Mouse (Mus musculus) heart, adult 2 months (tissue): ENCODE data around the gene Igfbp6. TPM values are rescaled to one million over a fixed set of nuclear protein-coding genes. Genes with fewer than 3 reads are reported as not detected.

ENCODE experiments used
- DNase-seq, 2 experiments: peaks; one replicate each; pipeline ENCODE4 v3.0.0; 2021
- H3K27ac ChIP-seq: fragments of 200-600 bp; 2 replicates; pipeline ENCODE4 v1.8.1; 2022
- H3K27me3 ChIP-seq: fragments of 200-500 bp; 2 replicates; pipeline ENCODE4 v1.6.1; 2012; ENCODE audit warnings: mild to moderate bottlenecking, low read length, inconsistent platforms, mixed read lengths; ENCODE audit not compliant: control insufficient read depth, insufficient read depth
- H3K36me3 ChIP-seq: fragments of 200-500 bp; 2 replicates; pipeline ENCODE4 v1.6.1; 2012; ENCODE audit warnings: low read length, inconsistent platforms; ENCODE audit not compliant: control insufficient read depth, insufficient read depth
- H3K4me1 ChIP-seq: fragments of 200-500 bp; 2 replicates; pipeline ENCODE4 v1.6.1; 2011; ENCODE audit warnings: low read length; ENCODE audit not compliant: control insufficient read depth, insufficient read depth
- H3K4me3 ChIP-seq: fragments of 200-600 bp; 2 replicates; pipeline ENCODE4 v1.8.1; 2022
- H3K79me2 ChIP-seq: fragments of 200-500 bp; replicated peaks from 2 replicates; pipeline ENCODE4 v1.6.1; 2012; ENCODE audit warnings: mild to moderate bottlenecking, inconsistent platforms, low read length, moderate library complexity, mixed read lengths; ENCODE audit not compliant: control insufficient read depth, insufficient read depth
- H3K9ac ChIP-seq: fragments of 200-500 bp; 2 replicates; pipeline ENCODE4 v1.6.1; 2012; ENCODE audit warnings: low read depth, mild to moderate bottlenecking, control low read depth, inconsistent platforms, low read length, mixed read lengths
- CTCF ChIP-seq: fragments of 200-600 bp; IDR thresholded peaks from 2 replicates; pipeline ENCODE4 v1.8.1; 2022; ENCODE audit warnings: antibody characterized with exemption, mild to moderate bottlenecking, moderate library complexity
- EP300 ChIP-seq: fragments of 200-500 bp; IDR thresholded peaks from 2 replicates; pipeline ENCODE4 v1.6.1; 2011; ENCODE audit warnings: low read depth, low read length, control low read depth; ENCODE audit not compliant: insufficient read depth
- POLR2A ChIP-seq: fragments of 200-500 bp; IDR thresholded peaks from 2 replicates; pipeline ENCODE4 v1.6.1; 2011; ENCODE audit warnings: mild to moderate bottlenecking, low read depth, low read length, control low read depth; ENCODE audit not compliant: insufficient read depth
- WGBS: fragments of 180-500 bp; shearing (Covaris S2); methylation state at CpG from one replicate; pipeline ENCODE4 v1.1.7; 2018; 5-methylcytosine and 5-hydroxymethylcytosine counted together
- intact Hi-C: fragments of 180-260 bp; cut with DNase I; formaldehyde crosslinking; loops from one replicate; pipeline ENCODE4 v1.15.1; 2025
- polyA plus RNA-seq: library from polyadenylated mRNA; depleted of rRNA; stranded (reverse); fragments of >200 nt; gene quantifications from 2 replicates; pipeline ENCODE4 v1.2.3, GENCODE M21; 2012
- total RNA-seq, 2 experiments: library from RNA; stranded (reverse); gene quantifications; 2 replicates each; pipeline ENCODE4 v1.2.3; 2021

The Igfbp6 gene
- total and polyA plus RNA-seq, 3 experiments: 28.9 to 56.1 (median 31.7) TPM

- intact Hi-C loops: no loop called here
- Histone ChIP-seq H3K4me1 (no peaks in the 10 kb centered on the region; the same call in 1 of the 2 replicates), H3K9ac (no peak overlapping the region), H3K27ac (no peak overlapping the region), H3K36me3 (no peaks in the 10 kb centered on the region), H3K79me2 (no peaks in the 10 kb centered on the region), H3K4me3 (no peak overlapping the region), H3K27me3 (no peaks in the 10 kb centered on the region)
- DNase-seq: no peak
- WGBS: 76% methylated on average over 7 of the region's 7 CpGs
- TF ChIP-seq EP300: no peak
- no peak for TF ChIP-seq POLR2A
- TF ChIP-seq CTCF: no peak
These were observed 47.5 kb downstream of the Igfbp6 start for GRCm38 (mm10) chr15:102191699-102192098.

- no peaks in the 10 kb centered on the region; the same call in 1 of the 2 replicates for H3K4me1 ChIP-seq
- DNase-seq: no peak
- H3K36me3 ChIP-seq: no peaks in the 10 kb centered on the region
- TF ChIP-seq CTCF (no peak), POLR2A (no peak), EP300 (no peak)
- H3K27me3 ChIP-seq: no peaks in the 10 kb centered on the region
- H3K9ac ChIP-seq: no peak overlapping the region
- H3K79me2 ChIP-seq: no peaks in the 10 kb centered on the region
- 58% methylated on average over 7 of the region's 7 CpGs for WGBS
- peak overlapping the region; percentile 28; the same call in 1 of the 2 replicates for H3K27ac ChIP-seq
- intact Hi-C loops: no loop called here
- no peak overlapping the region for H3K4me3 ChIP-seq
These were observed 48.2 kb downstream of the Igfbp6 start for GRCm38 (mm10) chr15:102192271-102192812.

- Histone ChIP-seq H3K79me2 (no peaks in the 10 kb centered on the region), H3K36me3 (no peaks in the 10 kb centered on the region), H3K4me3 (no peak overlapping the region), H3K27me3 (no peaks in the 10 kb centered on the region), H3K27ac (peak overlapping the region; percentile 28; the same call in 1 of the 2 replicates), H3K4me1 (no peaks in the 10 kb centered on the region; the same call in 1 of the 2 replicates), H3K9ac (no peak overlapping the region)
- DNase-seq: no peak
- TF ChIP-seq CTCF: no peak
- no peak for TF ChIP-seq POLR2A
- no peak for TF ChIP-seq EP300
- intact Hi-C loops: no loop called here
- WGBS: 51% methylated on average over 5 of the region's 5 CpGs
These were observed 48.7 kb downstream of the Igfbp6 start for GRCm38 (mm10) chr15:102192820-102193386.

- TF ChIP-seq POLR2A (no peak), EP300 (no peak), CTCF (no peak)
- Histone ChIP-seq H3K79me2 (no peaks in the 10 kb centered on the region), H3K9ac (no peak overlapping the region), H3K4me1 (no peaks in the 10 kb centered on the region; the same call in 1 of the 2 replicates), H3K27me3 (no peaks in the 10 kb centered on the region), H3K36me3 (no peaks in the 10 kb centered on the region), H3K4me3 (no peak overlapping the region), H3K27ac (no peak overlapping the region)
- intact Hi-C loops: no loop called here
- no peak for DNase-seq
- 70% methylated on average over 4 of the region's 4 CpGs for WGBS
These were observed 49.5 kb downstream of the Igfbp6 start for GRCm38 (mm10) chr15:102193652-102194051.

GRCm38 (mm10) chr15:102194439-102194838 is 50.3 kb downstream of the Igfbp6 start:
- Histone ChIP-seq H3K9ac (no peak overlapping the region), H3K79me2 (no peaks in the 10 kb centered on the region), H3K27me3 (no peaks in the 10 kb centered on the region), H3K4me3 (no peak overlapping the region), H3K4me1 (no peaks in the 10 kb centered on the region; the same call in 1 of the 2 replicates), H3K27ac (no peak overlapping the region), H3K36me3 (no peaks in the 10 kb centered on the region)
- no peak for DNase-seq
- intact Hi-C loops: no loop called here
- TF ChIP-seq EP300 (no peak), POLR2A (no peak), CTCF (no peak)
- 79% methylated on average over 4 of the region's 4 CpGs for WGBS

- Histone ChIP-seq H3K27me3 (no peaks in the 10 kb centered on the region), H3K36me3 (no peaks in the 10 kb centered on the region), H3K9ac (no peak overlapping the region), H3K4me3 (no peak overlapping the region), H3K27ac (no peak overlapping the region), H3K79me2 (no peaks in the 10 kb centered on the region), H3K4me1 (no peaks in the 10 kb centered on the region; the same call in 1 of the 2 replicates)
- intact Hi-C loops: no loop called here
- no peak for TF ChIP-seq EP300
- TF ChIP-seq CTCF: no peak
- TF ChIP-seq POLR2A: no peak
- WGBS: 49% methylated on average over 4 of the region's 4 CpGs
- no peak for DNase-seq
These were observed 51.2 kb downstream of the Igfbp6 start for GRCm38 (mm10) chr15:102195373-102195772.
